Comparison of ENCODE assay signal across 20 mouse cellular contexts in genomic region chr9:102039011-102039733, GRCm38 (mm10).
DNase-seq lines count a peak whose midpoint lies in the region; ATAC-seq and TF ChIP-seq lines count a peak whose summit lies in the region.
"Had no signal": no experiment of that assay in that cellular context is flagged by ENCODE, and none has a peak within 500 bp of the region (broad histone marks: within the 10 kb centered on the region; RNA-seq: fewer than 3 reads in every experiment).

No protein-coding gene starts in this region.

- no peak overlapping the region for H3K9ac ChIP-seq in forebrain, embryonic 12.5 days
- no peak overlapping the region for H3K9ac ChIP-seq in forebrain, embryonic 11.5 days (ENCODE audit: low read length)
- H3K9ac ChIP-seq: limb, embryonic 15.5 days had no signal

- WGBS in forebrain, embryonic 12.5 days, result 83% methylated on average over 6 of the region's 6 CpGs
- WGBS in forebrain, embryonic 11.5 days, result 83% methylated on average over 6 of the region's 6 CpGs

- H3K27me3 ChIP-seq in forebrain, embryonic 12.5 days, result peaks cover 4% of the 10 kb centered on the region; the same call in 1 of the 2 replicates
- no peaks in the 10 kb centered on the region for H3K27me3 ChIP-seq in forebrain, embryonic 11.5 days (ENCODE audit: control insufficient read depth, insufficient read depth, low read length)
- H3K27me3 ChIP-seq: limb, embryonic 15.5 days had no signal

- peak; percentile 49; the same call in 1 of the 2 replicates for ATAC-seq in forebrain, embryonic 12.5 days (ENCODE audit: low FRiP score)
- no peak for ATAC-seq in forebrain, embryonic 11.5 days (replicated peaks; ENCODE audit: low FRiP score)
- ATAC-seq in erythroblast, adult 5-6 weeks (replicated peaks; ENCODE audit: low FRiP score, poor library complexity, severe bottlenecking), result no peak
- ATAC-seq: hindbrain, embryonic 16.5 days; intestine, postnatal 0 days had no signal

- no peak for TF ChIP-seq POLR2A in brain, embryonic 14.5 days (IDR thresholded peaks at IDR 0.05; ENCODE audit: borderline replicate concordance, extremely low read depth, insufficient read depth, insufficient read length, poor library complexity, severe bottlenecking)

- H3K9me3 ChIP-seq in forebrain, embryonic 12.5 days, result no peaks in the 10 kb centered on the region
- H3K9me3 ChIP-seq in forebrain, embryonic 11.5 days (ENCODE audit: control insufficient read depth, low read length), result no peaks in the 10 kb centered on the region
- H3K9me3 ChIP-seq: limb, embryonic 15.5 days had no signal

- no peaks in the 10 kb centered on the region for H3K36me3 ChIP-seq in forebrain, embryonic 12.5 days (replicated peaks)
- H3K36me3 ChIP-seq in forebrain, embryonic 11.5 days (ENCODE audit: control insufficient read depth, insufficient read depth, low read length), result no peaks in the 10 kb centered on the region
- H3K36me3 ChIP-seq: limb, embryonic 15.5 days had no signal

- no peak overlapping the region for H3K4me2 ChIP-seq in forebrain, embryonic 12.5 days
- H3K4me2 ChIP-seq in forebrain, embryonic 11.5 days (ENCODE audit: low read depth, low read length, severe bottlenecking), result no peak overlapping the region
- H3K4me2 ChIP-seq: heart, embryonic 11.5 days; limb, embryonic 15.5 days had no signal

- peak overlapping the region; percentile 59 for H3K27ac ChIP-seq in forebrain, embryonic 12.5 days
- H3K27ac ChIP-seq in forebrain, embryonic 11.5 days (ENCODE audit: low read depth, low read length), result no peak overlapping the region
- H3K27ac ChIP-seq: gastrocnemius, adult 2 months; limb, embryonic 15.5 days had no signal

- no peak overlapping the region for H3K4me3 ChIP-seq in forebrain, embryonic 12.5 days (replicated peaks)
- H3K4me3 ChIP-seq in forebrain, embryonic 11.5 days (ENCODE audit: low read depth, low read length), result no peak overlapping the region
- H3K4me3 ChIP-seq: gastrocnemius, adult 2 months; limb, embryonic 15.5 days had no signal

- DNase-seq in forebrain, embryonic 11.5 days (ENCODE audit: low spot score), result no peak
- DNase-seq in layer of hippocampus, postnatal 14 days (ENCODE audit: low spot score in 2 of 2), result peak; percentile 20 to 28
- no peak for DNase-seq in layer of hippocampus, adult 8-10 months (ENCODE audit: low spot score in 2 of 2)
- DNase-seq in brain, embryonic 14.5 days (ENCODE audit: low read depth), result peak; percentile 88
- DNase-seq in cerebellum, postnatal 36 days, result peak; percentile 30 to 34
- no peak for DNase-seq in spleen, postnatal 4 days (ENCODE audit: low spot score in 2 of 2)
- DNase-seq: adrenal gland, postnatal 36 days; embryo, embryonic 11 days; gastrocnemius, adult 2 months; heart, postnatal 10 days; lung, postnatal 10 days; retina, postnatal 1 day; thymus, adult 18-20 months; thymus, postnatal 4 days had no signal

- no peak for TF ChIP-seq CTCF in brain, embryonic 14.5 days (IDR thresholded peaks at IDR 0.05; ENCODE audit: borderline replicate concordance, extremely low read depth, insufficient read depth, insufficient read length)

- peaks cover 4% of the 10 kb centered on the region; the same call in 1 of the 2 replicates for H3K4me1 ChIP-seq in forebrain, embryonic 12.5 days
- no peaks in the 10 kb centered on the region for H3K4me1 ChIP-seq in forebrain, embryonic 11.5 days (replicated peaks; ENCODE audit: control insufficient read depth, insufficient read depth, low read length)
- H3K4me1 ChIP-seq: limb, embryonic 15.5 days had no signal

Comparison
In these comparisons a context has a peak if more than half of its experiments do, and no peak if none do; other contexts are left out.
1. DNase-seq: peak in layer of hippocampus, postnatal 14 days (2 of 2), brain, embryonic 14.5 days (single experiment) and cerebellum, postnatal 36 days (2 of 2); none in forebrain, embryonic 11.5 days (single experiment), layer of hippocampus, adult 8-10 months (0 of 2) and spleen, postnatal 4 days (0 of 2).